Mouse (Mus musculus): ENCODE data around the gene 4921517D22Rik. TPM values are rescaled to one million over a fixed set of nuclear protein-coding genes. Genes with fewer than 3 reads are reported as not detected.
"Not testable (repeated sequence)": the region's sequence is repeated elsewhere in the genome, so short reads cannot be mapped to it uniquely, and the experiment has no call there.

4921517D22Rik gene
- polyA plus RNA-seq, 1 experiment from 2014 or later = not detected

DNA sequence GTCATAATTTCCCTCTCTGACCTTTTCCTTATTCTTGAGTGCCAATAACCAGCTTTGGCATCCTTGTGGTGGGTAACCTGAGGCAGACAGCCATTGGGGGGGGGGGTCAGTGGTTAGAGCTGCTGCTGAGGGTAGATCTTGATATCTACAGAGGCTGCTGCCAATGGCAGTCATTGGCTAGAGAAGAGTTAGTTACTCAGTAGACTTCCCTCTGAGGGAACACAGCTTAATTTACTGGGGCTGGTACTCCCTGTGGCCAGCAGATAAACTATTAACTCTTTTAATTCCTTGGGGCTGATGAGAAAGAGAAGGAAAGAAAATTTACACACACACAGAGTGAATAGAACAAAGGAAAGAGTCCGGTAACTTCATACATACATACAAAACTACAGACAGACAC lies 25.6 kb upstream of the 4921517D22Rik start:
- ATAC-seq (ENCODE audit: low FRiP score, low read depth) = no peak
- Histone ChIP-seq H3K9ac (replicated peaks) (no peak overlapping the region), H3K27ac (replicated peaks) (no peak overlapping the region), H3K4me1 (no peaks in the 10 kb centered on the region), H3K4me3 (no peak overlapping the region), H3K36me3 (no peaks in the 10 kb centered on the region), H3K4me2 (replicated peaks) (no peak overlapping the region), H3K9me3 (no peaks in the 10 kb centered on the region), H3K27me3 (peaks cover 2% of the 10 kb centered on the region)
- WGBS = 93% methylated on average over 1 of the region's 1 CpGs

DNA sequence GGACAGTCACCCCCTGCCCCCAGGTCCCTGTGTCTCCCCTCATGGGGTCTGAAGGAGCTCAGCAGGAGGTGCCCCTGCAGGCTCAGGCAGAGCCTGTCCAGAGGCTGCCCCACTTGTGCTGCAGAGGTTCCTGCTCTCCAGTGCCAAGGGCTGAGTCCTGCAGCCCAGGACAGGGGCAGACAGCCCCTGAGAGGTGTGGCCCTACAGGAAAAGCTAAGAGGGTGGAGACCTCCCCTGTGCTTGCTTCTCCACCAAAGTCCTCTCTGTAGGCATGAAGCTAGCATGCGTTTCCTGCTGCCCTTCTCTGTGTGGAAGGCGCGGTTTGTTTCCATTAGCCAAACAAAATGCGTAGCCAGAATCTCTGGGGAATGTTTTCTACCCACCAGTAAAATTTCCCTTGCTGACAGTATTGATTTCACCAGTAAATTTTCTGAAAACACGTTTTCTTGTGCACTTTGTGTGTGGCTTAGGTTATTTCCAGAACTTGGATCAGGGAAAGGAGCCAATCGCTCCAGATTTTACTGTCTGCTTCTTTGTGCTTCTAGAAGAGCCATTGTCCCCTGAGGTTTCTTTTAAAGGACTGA lies 25.0 kb upstream of the 4921517D22Rik start:
- not testable (repeated sequence) for H3K9me3 ChIP-seq; H3K4me1 ChIP-seq; H3K36me3 ChIP-seq; ATAC-seq (ENCODE audit: low FRiP score, low read depth); H3K9ac ChIP-seq (replicated peaks); H3K27me3 ChIP-seq; H3K27ac ChIP-seq (replicated peaks); H3K4me2 ChIP-seq (replicated peaks); H3K4me3 ChIP-seq
- WGBS = 37% methylated on average over 6 of the region's 6 CpGs

GRCm38 (mm10) chr13:59713710-59714109 lies 19.8 kb upstream of the 4921517D22Rik start:
- H3K4me3 ChIP-seq = no peak overlapping the region
- 0 out of 2 replicates have a peak, but pooled peaks cover 7% of the 10 kb centered on the region for H3K27me3 ChIP-seq
- no peak overlapping the region for H3K9ac ChIP-seq (replicated peaks)
- no peaks in the 10 kb centered on the region for H3K9me3 ChIP-seq
- no peak for ATAC-seq (ENCODE audit: low FRiP score, low read depth)
- no peaks in the 10 kb centered on the region for H3K4me1 ChIP-seq
- H3K27ac ChIP-seq (replicated peaks) = no peak overlapping the region
- H3K4me2 ChIP-seq (replicated peaks) = no peak overlapping the region
- H3K36me3 ChIP-seq = no peaks in the 10 kb centered on the region
- WGBS = 54% methylated on average over 3 of the region's 3 CpGs

GRCm38 (mm10) chr13:59711984-59712383 lies 18.1 kb upstream of the 4921517D22Rik start, which contains the start of gene Spata31d1b:
TSS of gene Spata31d1b (plus strand) at chr13:59712284.
- not testable (repeated sequence) for ATAC-seq (ENCODE audit: low FRiP score, low read depth); H3K9ac ChIP-seq (replicated peaks)
- WGBS = 75% methylated on average over 3 of the region's 3 CpGs

DNA sequence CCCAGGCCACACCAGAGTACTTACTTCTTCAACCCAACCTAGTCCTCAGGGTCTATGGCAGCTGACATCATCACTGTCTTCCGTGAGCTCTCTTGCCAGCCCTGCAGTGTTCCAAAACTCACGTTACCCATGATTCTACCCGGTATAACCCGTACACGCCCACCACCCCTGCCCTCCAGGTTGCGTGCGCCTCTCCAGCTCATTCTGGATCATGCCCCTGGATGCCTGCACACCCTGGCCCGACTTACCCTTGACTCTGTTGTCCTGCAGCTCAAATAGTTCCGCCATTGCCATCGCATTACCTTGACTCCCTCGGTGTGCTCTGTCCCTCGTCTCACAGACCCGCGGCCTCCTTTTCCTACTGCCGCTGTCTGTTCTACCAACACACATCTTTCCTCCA lies 16.3 kb upstream of the 4921517D22Rik start, which contains the start of gene Spata31d1a:
Gene Spata31d1a (minus strand): TSS at position 101 of the 400 bp plus-strand sequence.
- no peak for ATAC-seq (ENCODE audit: low FRiP score, low read depth)
- no peak within 1 kb of the TSS for H3K4me3 ChIP-seq
- 90% methylated on average over 15 of the region's 15 CpGs for WGBS

More at GRCm38 (mm10) chr13:59711984-59712383, 18.1 kb upstream of the 4921517D22Rik start, which contains the start of gene Spata31d1b:
- not testable (repeated sequence) for H3K27ac ChIP-seq (replicated peaks); H3K4me2 ChIP-seq (replicated peaks); H3K36me3 ChIP-seq; H3K9me3 ChIP-seq; H3K4me1 ChIP-seq; H3K27me3 ChIP-seq; H3K4me3 ChIP-seq

DNA sequence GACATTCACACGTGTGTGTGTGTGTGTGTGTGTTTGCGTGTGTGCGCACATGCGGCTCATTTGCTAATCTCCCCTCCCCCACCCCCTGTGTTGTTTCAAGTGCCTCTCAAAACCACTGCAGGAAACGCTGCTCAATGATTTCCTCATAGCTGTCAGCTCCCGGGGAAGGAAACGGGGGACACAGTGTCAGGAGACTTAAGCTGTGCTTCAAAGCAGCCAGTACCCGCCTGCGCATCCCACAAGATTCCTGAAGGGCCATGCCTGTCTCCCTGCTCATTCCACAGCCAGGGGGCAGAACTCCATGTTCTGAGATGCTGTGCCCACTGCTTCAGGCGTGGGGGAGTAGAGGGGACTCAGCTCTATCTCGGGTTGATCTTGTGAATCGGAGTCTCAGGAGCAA lies 10.7 kb upstream of the 4921517D22Rik start:
- no peak overlapping the region for H3K4me3 ChIP-seq
- H3K9ac ChIP-seq (replicated peaks) = no peak overlapping the region
- H3K27me3 ChIP-seq = no peaks in the 10 kb centered on the region
- no peaks in the 10 kb centered on the region for H3K4me1 ChIP-seq
- H3K4me2 ChIP-seq (replicated peaks) = no peak overlapping the region
- 60% methylated on average over 12 of the region's 12 CpGs for WGBS
- H3K36me3 ChIP-seq = no peaks in the 10 kb centered on the region
- H3K9me3 ChIP-seq = no peaks in the 10 kb centered on the region
- no peak; the same call in 1 of the 2 replicates for ATAC-seq (ENCODE audit: low FRiP score, low read depth)
- H3K27ac ChIP-seq (replicated peaks) = no peak overlapping the region

More for the DNA sequence above, 16.3 kb upstream of the 4921517D22Rik start, which contains the start of gene Spata31d1a:
- no peaks in the 10 kb centered on the region for H3K4me1 ChIP-seq
- H3K27ac ChIP-seq (replicated peaks) = no peak within 1 kb of the TSS
- H3K27me3 ChIP-seq = 0 out of 2 replicates have a peak, but pooled peaks cover 7% of the 10 kb centered on the region
- H3K4me2 ChIP-seq (replicated peaks) = no peak within 1 kb of the TSS
- no peaks in the 10 kb centered on the region for H3K36me3 ChIP-seq
- no peaks in the 10 kb centered on the region for H3K9me3 ChIP-seq
- H3K9ac ChIP-seq (replicated peaks) = no peak within 1 kb of the TSS

- H3K36me3 ChIP-seq = no peaks in the 10 kb centered on the region
- H3K4me2 ChIP-seq (replicated peaks) = no peak overlapping the region
- no peak overlapping the region for H3K9ac ChIP-seq (replicated peaks)
- H3K9me3 ChIP-seq = no peaks in the 10 kb centered on the region
- H3K4me3 ChIP-seq = no peak overlapping the region
- WGBS = 81% methylated on average over 12 of the region's 12 CpGs
- H3K27me3 ChIP-seq = no peaks in the 10 kb centered on the region
- no peaks in the 10 kb centered on the region for H3K4me1 ChIP-seq
- no peak overlapping the region for H3K27ac ChIP-seq (replicated peaks)
- ATAC-seq (ENCODE audit: low FRiP score, low read depth) = no peak
These were observed 9.6 kb upstream of the 4921517D22Rik start for GRCm38 (mm10) chr13:59703514-59703913.

DNA sequence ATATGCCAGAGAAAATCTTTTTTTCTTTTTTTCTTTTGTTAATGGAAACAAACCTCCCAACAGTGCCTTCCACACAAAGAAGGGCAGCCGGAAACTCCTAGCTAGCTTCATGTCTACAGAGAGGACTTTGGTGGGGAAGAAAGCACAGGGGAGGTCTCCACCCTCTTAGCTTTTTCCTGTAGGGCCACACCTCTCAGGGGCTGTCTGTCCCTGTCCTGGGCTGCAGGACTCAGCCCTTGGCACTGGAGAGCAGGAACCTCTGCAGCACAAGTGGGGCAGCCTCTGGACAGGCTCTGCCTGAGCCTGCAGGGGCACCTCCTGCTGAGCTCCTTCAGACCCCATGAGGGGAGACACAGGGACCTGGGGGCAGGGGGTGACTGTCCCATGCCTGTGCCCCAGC lies 6.2 kb upstream of the 4921517D22Rik start:
- not testable (repeated sequence) for H3K4me3 ChIP-seq; H3K27ac ChIP-seq (replicated peaks); H3K9me3 ChIP-seq; H3K4me2 ChIP-seq (replicated peaks); ATAC-seq (ENCODE audit: low FRiP score, low read depth); H3K36me3 ChIP-seq; H3K4me1 ChIP-seq; H3K27me3 ChIP-seq; H3K9ac ChIP-seq (replicated peaks)
- 57% methylated on average over 1 of the region's 1 CpGs for WGBS

GRCm38 (mm10) chr13:59699131-59699530 lies 5.2 kb upstream of the 4921517D22Rik start:
- H3K4me1 ChIP-seq = no peaks in the 10 kb centered on the region
- WGBS = 91% methylated on average over 8 of the region's 8 CpGs
- H3K4me3 ChIP-seq = no peak overlapping the region
- H3K4me2 ChIP-seq (replicated peaks) = no peak overlapping the region
- H3K27me3 ChIP-seq = 0 out of 2 replicates have a peak, but pooled peaks cover 3% of the 10 kb centered on the region
- no peak overlapping the region for H3K9ac ChIP-seq (replicated peaks)
- no peaks in the 10 kb centered on the region for H3K9me3 ChIP-seq
- no peak for ATAC-seq (ENCODE audit: low FRiP score, low read depth)
- H3K36me3 ChIP-seq = no peaks in the 10 kb centered on the region
- H3K27ac ChIP-seq (replicated peaks) = no peak overlapping the region

GRCm38 (mm10) chr13:59695781-59696180 lies 1.9 kb upstream of the 4921517D22Rik start:
- H3K36me3 ChIP-seq = no peaks in the 10 kb centered on the region
- no peak overlapping the region for H3K4me3 ChIP-seq
- H3K27ac ChIP-seq (replicated peaks) = no peak overlapping the region
- H3K9me3 ChIP-seq = no peaks in the 10 kb centered on the region
- H3K4me1 ChIP-seq = no peaks in the 10 kb centered on the region
- ATAC-seq (ENCODE audit: low FRiP score, low read depth) = no peak
- 0 out of 2 replicates have a peak, but pooled peaks cover 10% of the 10 kb centered on the region for H3K27me3 ChIP-seq
- no peak overlapping the region for H3K9ac ChIP-seq (replicated peaks)
- 94% methylated on average over 7 of the region's 7 CpGs for WGBS
- no peak overlapping the region for H3K4me2 ChIP-seq (replicated peaks)

DNA sequence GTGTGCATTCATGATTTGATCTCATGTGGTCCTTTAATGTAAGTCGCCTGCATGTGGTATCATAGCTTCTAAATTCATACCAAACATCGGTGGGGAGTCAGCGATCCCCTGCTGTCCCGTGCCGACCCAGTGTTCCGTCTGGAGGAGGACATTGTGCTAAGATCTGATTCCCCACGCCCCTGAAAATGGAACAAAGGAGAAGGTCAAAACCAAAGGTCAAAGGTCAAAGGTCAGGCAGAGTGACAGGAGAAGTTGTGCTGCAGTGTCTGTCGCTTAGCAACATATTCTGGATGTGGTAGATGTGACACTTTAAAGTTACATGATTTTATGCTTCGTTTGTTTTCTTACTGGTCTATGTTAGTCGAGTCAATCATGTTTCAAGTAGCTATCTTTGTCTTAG lies 2.4 kb downstream of the 4921517D22Rik start:
- Histone ChIP-seq H3K4me3 (no peak overlapping the region), H3K4me2 (replicated peaks) (no peak overlapping the region), H3K9ac (replicated peaks) (no peak overlapping the region), H3K27me3 (0 out of 2 replicates have a peak, but pooled peaks cover 8% of the 10 kb centered on the region), H3K36me3 (no peaks in the 10 kb centered on the region), H3K4me1 (no peaks in the 10 kb centered on the region), H3K27ac (replicated peaks) (no peak overlapping the region), H3K9me3 (no peaks in the 10 kb centered on the region)
- WGBS = 23% methylated on average over 10 of the region's 10 CpGs
- no peak for ATAC-seq (ENCODE audit: low FRiP score, low read depth)

- 83% methylated on average over 7 of the region's 7 CpGs for WGBS
- no peak overlapping the region for H3K27ac ChIP-seq (replicated peaks)
- no peaks in the 10 kb centered on the region for H3K9me3 ChIP-seq
- H3K27me3 ChIP-seq = 0 out of 2 replicates have a peak, but pooled peaks cover 8% of the 10 kb centered on the region
- ATAC-seq (ENCODE audit: low FRiP score, low read depth) = no peak
- H3K9ac ChIP-seq (replicated peaks) = no peak overlapping the region
- H3K36me3 ChIP-seq = no peaks in the 10 kb centered on the region
- no peaks in the 10 kb centered on the region for H3K4me1 ChIP-seq
- no peak overlapping the region for H3K4me3 ChIP-seq
- H3K4me2 ChIP-seq (replicated peaks) = no peak overlapping the region
These were observed 3.3 kb downstream of the 4921517D22Rik start for GRCm38 (mm10) chr13:59690576-59690975.

Measured in midbrain, embryonic 12.5 days (tissue).